In genomic region chr2:133550238-133550682, GRCm38 (mm10) we compare ENCODE assay signal across 8 mouse cellular contexts. TPM values are rescaled to one million over a fixed set of nuclear protein-coding genes. Genes with fewer than 3 reads are reported as not detected.
DNase-seq lines count a peak whose midpoint lies in the region; ATAC-seq and TF ChIP-seq lines count a peak whose summit lies in the region.

No protein-coding gene starts in this region.

- peak; percentile 14; the same call in 1 of the 2 replicates for TF ChIP-seq CTCF in lung, adult 2 months (IDR thresholded peaks at IDR 0.05; ENCODE audit: insufficient read depth, low read length)

- WGBS in heart, embryonic 11.5 days (ENCODE audit: insufficient replicate concordance) = 27% methylated on average over 4 of the region's 4 CpGs
- 15% methylated on average over 4 of the region's 4 CpGs for WGBS in lung, adult 2 months

- no peaks in the 10 kb centered on the region for H3K36me3 ChIP-seq in heart, embryonic 11.5 days (ENCODE audit: control insufficient read depth, insufficient read depth, low read length)

- no peak overlapping the region for H3K4me3 ChIP-seq in heart, embryonic 11.5 days (ENCODE audit: low read depth, low read length)
- no peak overlapping the region for H3K4me3 ChIP-seq in lung, adult 2 months (replicated peaks; ENCODE audit: extremely low read depth, low read depth, low read length)

- ATAC-seq in heart, embryonic 11.5 days (replicated peaks; ENCODE audit: insufficient number of reproducible peaks, low FRiP score, low TSS enrichment) = no peak
- ATAC-seq in common myeloid progenitor, adult 5-6 weeks (replicated peaks; ENCODE audit: low read depth, poor library complexity, severe bottlenecking) = peak; percentile 68

- H3K27ac ChIP-seq in heart, embryonic 11.5 days (ENCODE audit: low read depth, low read length) = no peak overlapping the region

- no peaks in the 10 kb centered on the region; the same call in 1 of the 2 replicates for H3K4me1 ChIP-seq in heart, embryonic 11.5 days (ENCODE audit: control insufficient read depth, insufficient read depth, low read length)
- H3K4me1 ChIP-seq in lung, adult 2 months (ENCODE audit: control insufficient read depth, insufficient read depth, low read length) = peaks cover 2% of the 10 kb centered on the region; the same call in 1 of the 2 replicates

- no peak overlapping the region for H3K9ac ChIP-seq in heart, embryonic 11.5 days (ENCODE audit: low read depth, low read length)

- H3K27me3 ChIP-seq in heart, embryonic 11.5 days (ENCODE audit: control insufficient read depth, insufficient read depth, low read length) = peaks cover 24% of the 10 kb centered on the region

- no peaks in the 10 kb centered on the region for H3K9me3 ChIP-seq in heart, embryonic 11.5 days (replicated peaks; ENCODE audit: control insufficient read depth, low read length)

- no peak overlapping the region for H3K4me2 ChIP-seq in heart, embryonic 11.5 days

- no peak for TF ChIP-seq POLR2A in lung, adult 2 months (IDR thresholded peaks at IDR 0.05; ENCODE audit: borderline replicate concordance, extremely low read depth, low read depth, low read length)

- DNase-seq in heart, adult 11 months = peak; percentile 93
- DNase-seq in MN1 (ENCODE audit: low spot score) = peak; percentile 16
- DNase-seq in heart, adult 8-10 months (ENCODE audit: low spot score) = peak; percentile 77
- DNase-seq in layer of hippocampus, adult 18-20 months (ENCODE audit: low spot score in 2 of 2) = peak; percentile 23 to 84
- DNase-seq in lung, adult 2 months = peak; percentile 52
- peak; percentile 55 for DNase-seq in right cerebral cortex, postnatal 25 days

RNA-seq across cellular contexts. Expression of gene Bmp2, which starts 1.7 kb away (rescaled TPM):
- 14.5 and 18.9 TPM in 2 replicates for polyA plus RNA-seq in heart, embryonic 11.5 days (2014; fragmentation: Nextera tagmentation; extraction: Ambion mirVana)
- total RNA-seq in common myeloid progenitor, adult 5-6 weeks (2017) = 0.18 TPM in 1 of 2 replicates, not detected in the other
- total RNA-seq in heart, adult 8-10 months (2022) = 1 to 10 TPM; 1.0 to 1.3 (median 1.2) TPM
- total RNA-seq in layer of hippocampus, adult 18-20 months (2021) = 1 to 10 TPM; 1.4 to 1.7 TPM
- polyA plus RNA-seq in lung, adult 2 months (2012; rRNA removed) = 4.0 and 5.9 TPM in 2 replicates

Comparison
In these comparisons a context has a peak if more than half of its experiments do, and no peak if none do; other contexts are left out.
1. DNase-seq: peak in every context shown above with its lines; median percentile 93 in heart, adult 11 months; 77 in heart, adult 8-10 months; 55 in right cerebral cortex, postnatal 25 days; 54 in layer of hippocampus, adult 18-20 months; 52 in lung, adult 2 months; 16 in MN1.